Mouse (Mus musculus) adipocyte (in vitro differentiated cells): ENCODE results near the gene Mgst3.

ENCODE experiments used
- DNase-seq: peaks from one replicate; pipeline ENCODE4 v3.0.0-alpha.2; 2016; ENCODE audit warnings: low spot score

The Mgst3 gene

DNA sequence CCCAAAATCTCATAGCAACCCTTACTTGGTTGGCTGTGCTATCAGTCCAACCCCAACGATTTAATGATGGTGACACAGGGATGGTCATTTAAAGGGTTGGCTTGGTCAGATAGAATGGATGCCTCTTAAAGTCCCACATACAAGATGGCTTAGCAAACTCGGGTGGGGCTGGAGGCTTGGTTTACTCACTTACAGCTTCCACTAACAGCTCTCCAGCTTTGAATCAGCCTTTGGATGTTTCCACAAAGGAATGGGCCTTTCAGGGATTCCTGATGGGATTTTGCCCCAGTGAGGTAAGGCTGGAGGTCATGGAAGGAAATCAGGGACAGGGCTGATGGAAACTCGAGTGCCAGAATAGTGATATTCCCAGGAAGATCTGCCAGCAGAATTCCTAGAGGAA, 5.8 kb downstream of the Mgst3 start:
- peak; percentile 42 for DNase-seq

DNA sequence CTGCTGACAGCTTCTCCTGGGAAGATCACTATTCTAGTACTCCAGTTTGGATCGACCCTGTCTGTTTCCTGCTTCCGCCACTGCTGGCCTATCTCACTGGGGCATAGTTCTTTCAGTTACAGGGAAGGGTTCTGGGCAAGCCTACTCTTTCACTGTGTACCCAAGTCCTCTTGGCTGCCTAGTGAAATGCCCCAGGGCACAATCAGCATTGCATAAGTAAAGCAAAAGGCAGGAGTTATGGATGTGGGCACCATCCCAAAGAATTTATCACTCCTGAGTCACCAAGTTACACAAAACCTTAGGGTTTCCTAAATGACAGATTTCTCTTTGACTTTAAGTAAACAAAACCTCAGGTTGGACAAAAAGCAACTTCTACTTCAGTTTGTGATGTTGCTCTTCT, 6.3 kb downstream of the Mgst3 start:
- DNase-seq: peak; percentile 98

DNA sequence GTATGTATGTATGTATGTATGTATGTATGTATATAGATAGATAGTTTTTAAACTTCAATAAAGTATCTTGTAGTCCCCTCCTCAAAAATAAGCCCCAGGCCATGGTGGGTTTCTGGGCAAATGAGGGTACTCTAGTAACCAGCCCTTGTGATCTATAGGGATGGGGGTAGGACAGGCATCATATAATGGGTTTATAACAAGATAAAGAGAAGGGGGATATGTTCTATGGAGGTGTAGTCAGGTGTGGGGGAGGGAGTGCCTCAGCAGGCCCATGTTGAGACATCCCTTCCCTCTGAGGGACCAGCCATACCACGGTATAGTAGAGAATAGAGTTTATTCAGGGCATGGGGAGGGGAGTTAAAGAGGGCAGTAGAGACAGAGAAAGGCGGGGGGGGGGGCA, 7.2 kb downstream of the Mgst3 start:
- no peak for DNase-seq

DNA sequence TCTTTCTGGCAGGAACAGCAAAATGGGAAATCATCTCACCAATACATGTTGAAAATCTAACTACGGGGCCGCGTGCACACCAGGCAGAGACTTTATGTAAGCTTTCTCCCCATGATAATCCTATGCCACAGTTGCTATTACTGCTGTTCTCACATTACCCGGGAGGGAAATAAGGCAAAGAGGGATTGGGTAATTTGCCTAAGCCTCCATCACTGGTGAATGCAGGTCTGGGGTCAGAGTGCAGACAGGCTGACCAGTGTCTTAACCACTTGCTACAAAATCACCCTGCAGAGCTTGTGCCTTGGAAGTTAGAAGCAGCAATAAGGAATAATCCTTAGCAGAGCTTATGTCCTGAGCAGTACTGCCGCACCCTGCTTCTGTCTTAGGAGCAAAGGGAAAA, 8.0 kb downstream of the Mgst3 start:
- peak; percentile 89 for DNase-seq

DNA sequence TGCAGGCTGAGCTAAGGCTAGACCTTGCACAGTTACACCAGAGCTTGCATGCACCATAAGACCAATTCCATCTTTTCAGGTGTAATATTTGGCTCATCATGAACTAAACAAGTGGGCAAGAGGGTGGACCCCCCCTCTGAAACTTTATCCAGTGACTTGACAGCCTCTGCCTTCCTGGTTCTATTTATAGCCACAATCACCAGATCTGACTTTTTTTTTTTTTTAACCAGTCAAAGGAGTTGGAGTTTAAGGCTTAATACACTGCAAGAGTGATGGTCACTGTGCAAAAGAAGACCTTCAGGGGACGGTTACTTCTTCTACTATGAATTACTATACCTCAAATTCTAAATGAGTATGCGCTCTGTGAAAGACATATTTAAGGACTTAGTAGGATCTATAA, 8.4 kb downstream of the Mgst3 start:
- DNase-seq: peak; percentile 28

DNA sequence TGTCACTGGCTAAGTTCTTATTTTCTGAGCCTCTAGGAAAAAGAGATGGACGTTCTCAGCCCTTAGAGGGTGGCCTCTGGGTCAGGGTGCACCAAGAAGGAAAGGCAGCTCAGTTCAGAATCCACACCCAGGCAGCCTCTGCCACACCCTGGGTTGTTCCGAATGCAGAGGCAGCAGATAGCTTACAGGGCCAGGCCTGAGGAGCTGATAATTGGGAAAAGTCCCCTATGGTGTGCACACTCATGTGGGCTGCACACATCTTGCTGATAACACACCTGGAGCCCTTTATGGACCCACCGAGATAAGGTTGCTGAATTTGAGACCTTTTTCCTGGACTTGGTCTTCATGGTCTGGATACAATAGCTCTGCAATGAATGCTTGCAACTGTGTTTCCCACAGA, 9.5 kb downstream of the Mgst3 start:
- DNase-seq: peak; percentile 61

DNA sequence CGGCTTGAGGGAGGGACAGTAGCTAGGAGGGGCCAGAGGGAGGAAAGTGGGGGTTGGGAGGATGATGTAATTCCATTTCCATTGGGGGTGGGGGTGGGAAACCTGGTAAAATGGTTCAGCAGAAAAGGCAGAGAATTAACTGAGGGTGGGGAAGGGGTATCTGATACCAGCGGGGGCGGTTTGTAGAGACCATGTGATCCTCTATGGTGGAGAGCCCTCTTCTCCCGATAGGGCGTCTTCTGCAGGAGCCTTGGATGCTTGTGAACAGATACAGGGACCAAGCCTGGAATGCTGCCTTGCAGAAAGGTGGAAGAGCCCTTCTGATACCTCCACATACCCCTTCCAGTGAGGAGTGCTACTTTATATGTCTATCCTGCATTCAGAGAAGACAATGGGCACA, 10.5 kb downstream of the Mgst3 start:
- DNase-seq: no peak

DNA sequence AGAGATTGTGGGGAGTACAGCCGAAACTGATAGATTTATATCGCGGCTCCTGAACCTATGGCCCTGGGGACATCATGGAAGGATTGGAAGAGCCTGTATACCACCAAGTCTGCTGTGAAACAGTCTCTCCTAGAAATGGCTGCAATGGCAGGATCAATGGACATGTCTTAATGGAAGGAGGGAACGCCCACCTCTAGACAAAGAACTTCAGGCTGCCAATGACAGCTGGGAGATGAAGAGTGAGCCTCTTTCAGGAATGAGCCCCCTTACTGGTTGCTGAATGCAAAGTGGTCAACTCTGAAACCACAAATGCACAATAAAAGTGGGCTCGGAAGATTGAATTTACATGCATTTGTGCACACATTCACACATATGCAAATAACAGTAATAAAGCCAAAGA, 10.9 kb downstream of the Mgst3 start:
- no peak for DNase-seq

DNA sequence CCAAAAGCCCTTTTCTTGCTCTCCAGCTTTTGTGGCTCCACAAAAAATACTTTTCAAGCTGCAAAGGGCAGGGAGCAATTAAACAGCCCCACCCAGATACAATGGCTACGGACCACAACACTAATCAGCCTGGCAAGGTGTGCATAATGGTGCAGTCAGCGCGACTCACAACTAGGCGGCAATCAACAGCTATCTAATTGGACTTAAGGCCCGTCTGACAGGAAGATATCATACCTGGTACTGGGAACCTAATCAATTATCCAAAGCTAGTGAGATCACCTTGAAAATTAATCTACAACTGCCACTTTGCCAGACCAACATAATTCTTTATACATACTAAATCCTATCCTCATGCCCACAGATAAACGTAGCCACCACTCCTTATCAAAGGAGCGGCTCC, 11.3 kb downstream of the Mgst3 start:
- DNase-seq: no peak

DNA sequence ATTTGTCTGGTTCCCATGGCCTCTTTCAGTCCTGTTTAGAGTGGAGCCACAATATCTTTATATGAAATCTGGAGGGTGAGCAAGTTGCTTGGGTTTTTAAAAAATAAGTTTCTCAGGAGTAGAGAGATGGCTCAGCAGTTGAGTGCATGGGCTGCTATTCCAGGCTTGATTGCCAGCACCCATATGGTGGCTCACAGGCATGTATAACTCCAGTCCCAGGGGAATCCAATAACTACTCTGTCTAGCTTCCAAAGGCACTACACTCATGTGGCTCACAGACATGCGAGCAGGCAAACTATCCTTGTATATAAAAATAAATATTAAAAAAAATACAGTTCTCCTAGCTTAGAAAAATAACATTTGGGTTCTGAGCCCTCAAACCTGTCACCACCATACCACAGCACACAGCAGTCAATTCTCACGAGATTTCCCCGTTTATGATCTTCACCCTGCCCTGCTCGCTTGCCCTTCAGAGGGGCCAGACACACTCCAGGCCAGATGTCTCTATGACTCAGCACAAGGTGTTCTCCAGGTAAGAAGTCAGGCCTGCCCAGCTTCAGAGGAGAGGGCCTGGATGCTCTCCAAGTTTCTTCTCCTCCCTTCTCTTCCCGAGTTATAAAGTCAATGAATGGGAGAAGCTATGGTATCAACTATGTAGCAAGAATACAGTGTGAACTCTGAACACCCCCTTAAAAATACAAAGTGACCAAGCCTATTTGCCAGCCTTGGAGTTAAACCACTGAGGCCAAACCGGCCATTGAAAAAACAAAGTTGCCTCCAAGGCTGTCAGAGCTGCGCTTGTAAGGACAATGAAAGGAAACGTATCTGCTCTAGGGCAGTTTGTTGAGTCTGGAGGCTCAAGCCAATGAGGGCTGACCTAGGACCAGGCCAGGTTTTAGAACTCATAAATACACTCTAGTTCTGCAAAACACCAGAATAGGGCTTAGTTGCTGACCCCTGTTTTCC, 12.3 kb downstream of the Mgst3 start:
- peak; percentile 27 for DNase-seq

DNA sequence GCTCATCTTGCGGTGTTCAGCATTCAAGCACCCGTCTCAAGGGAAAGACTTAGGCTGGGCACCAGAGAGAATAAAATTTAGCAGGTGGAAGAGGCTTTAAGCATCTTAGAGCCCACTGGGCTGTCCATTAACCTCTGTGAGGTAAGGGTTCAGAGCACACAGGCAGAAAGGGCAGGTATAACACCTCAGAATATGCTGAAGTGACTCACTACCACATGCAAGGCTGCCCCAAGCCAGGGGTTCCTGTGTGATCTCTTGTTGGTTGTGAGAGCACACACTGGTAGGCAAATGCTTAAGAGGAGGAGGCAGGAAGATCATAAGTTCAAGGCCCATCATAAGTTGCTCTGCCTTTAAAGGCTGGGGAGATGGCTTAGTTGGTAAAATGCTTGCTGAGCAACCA, 13.4 kb downstream of the Mgst3 start:
- no peak for DNase-seq

DNA sequence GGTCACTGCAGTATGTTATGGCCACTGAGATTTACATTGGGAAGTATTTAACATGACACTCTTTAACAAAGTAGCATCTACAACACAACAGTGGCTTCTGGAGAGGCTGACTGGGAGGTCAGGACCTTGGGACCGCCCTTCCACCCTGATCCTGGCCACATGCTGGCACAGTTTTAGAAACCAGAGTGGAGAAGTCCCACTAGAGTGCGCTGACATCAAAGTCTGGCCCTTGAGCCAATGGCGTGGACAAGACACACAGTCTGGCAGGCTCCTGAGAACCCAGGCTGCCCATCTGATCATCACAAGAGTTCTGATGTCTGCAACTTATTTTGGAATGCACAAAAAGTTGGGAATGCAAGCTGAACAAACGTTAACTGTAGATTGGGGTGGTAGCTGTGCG, 13.9 kb downstream of the Mgst3 start:
- no peak for DNase-seq

DNA sequence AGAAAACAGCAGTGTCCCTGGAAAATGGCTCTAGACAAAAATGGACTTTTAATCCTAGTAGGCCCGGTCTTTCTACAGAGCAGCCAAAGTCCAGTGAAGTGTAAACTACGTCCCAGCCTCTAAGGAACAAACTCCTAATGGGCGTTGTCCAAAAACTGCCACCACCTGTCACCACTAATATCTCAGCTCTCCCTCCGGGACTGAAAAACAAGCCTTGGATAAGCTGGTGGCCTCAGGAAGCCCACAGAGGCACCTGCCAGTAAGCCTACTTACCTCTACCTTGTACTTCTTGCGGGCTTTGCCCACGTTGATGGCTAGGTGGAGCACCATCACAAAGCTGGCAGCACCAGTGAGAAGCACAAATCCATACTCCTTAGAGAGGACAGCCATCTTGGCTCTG, 15.6 kb downstream of the Mgst3 start:
- no peak for DNase-seq

DNA sequence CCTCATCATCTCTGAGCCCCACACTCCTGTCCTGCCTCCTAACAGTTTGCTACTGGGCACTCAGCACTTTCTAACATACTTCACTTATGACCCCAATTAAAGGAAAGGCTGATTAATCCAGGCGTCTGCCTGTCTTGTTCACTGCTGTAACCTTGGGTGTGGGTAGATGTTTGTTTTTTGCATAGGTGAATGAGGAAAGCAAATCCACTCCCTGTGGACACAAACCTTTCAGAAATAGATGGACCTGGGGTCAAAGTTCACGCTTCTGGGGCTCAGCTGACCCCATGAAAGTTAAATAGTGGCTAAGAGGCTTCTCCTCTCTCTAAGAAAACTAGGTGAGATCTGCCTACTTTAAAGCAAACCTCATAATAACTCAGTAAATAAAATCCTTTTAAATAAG, 18.7 kb downstream of the Mgst3 start:
- DNase-seq: no peak

DNA sequence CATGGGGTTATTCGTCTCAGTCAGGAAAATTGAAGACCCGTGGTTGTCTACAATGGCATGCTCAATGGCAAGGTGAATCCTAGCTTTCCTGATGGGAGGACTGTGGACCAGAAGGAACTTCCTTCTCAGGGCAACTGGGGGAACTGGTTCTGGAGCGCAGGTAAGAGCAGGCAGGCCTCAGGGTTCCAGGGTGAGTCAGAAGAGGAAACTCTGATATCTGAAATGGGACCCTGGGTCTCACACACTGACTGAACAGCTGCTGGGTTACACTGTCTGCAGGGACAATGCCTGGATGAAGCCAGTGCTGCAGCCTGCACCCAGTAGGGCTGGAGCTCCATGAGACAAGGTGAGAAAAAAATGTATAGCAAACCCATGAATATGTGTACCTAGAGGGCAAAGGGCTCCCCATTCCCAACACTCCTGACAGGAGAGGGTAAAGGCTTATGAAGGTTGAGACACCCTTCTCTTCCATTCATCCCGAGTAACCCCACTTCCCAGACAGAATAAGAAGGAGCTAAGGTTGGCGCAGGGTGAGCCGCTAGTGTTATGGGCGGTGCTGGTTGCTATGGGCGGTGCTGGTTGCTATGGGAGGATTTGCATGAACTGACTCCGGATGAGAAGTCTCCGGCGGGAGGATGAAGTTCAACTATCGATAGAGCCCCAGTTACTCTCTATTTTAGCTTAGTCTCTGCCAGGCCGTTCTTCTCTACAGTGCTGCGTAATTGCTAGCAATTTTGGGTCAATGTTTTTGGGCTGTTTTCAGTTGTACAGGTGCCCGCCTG, 19.4 kb downstream of the Mgst3 start:
- no peak for DNase-seq

DNA sequence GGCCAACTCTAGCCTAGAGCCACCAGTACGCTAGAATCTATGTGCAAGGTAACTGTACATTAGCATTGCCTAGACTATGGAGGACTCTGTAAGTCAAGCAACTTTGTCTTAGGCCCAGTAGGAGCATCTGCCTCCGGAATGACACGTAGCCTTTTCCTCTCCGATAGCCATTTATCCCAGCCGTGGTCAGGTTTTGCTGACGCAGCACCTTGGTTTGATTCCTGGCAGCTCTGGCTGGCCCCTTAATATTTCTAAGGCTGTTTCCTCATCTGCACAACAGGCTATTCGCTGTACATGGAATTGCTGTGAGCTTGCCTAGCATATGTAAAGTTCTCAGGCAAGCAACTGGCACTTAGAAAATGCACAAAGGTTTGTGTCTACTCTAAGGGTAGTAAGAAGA, 20.9 kb downstream of the Mgst3 start:
- no peak for DNase-seq

DNA sequence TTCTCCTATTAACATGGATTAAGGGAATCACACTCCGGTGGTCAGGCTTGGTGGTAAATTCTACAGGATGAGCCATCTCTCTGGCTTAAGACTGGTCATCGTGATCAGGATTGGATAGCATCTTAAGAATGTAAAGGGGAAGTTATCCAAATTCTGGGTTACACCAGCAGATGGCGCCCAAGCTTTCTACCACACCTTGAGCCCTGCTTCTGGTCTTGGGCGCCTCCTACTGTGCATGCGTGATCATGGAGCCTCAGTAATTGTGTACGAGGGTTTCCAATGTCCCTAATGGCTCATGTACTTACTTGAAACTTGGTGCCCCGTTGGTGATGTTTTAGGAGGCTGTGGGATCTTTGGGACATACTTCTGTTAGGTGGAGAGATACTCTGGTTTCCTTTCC, 23.7 kb downstream of the Mgst3 start:
- DNase-seq: peak; percentile 96

DNA sequence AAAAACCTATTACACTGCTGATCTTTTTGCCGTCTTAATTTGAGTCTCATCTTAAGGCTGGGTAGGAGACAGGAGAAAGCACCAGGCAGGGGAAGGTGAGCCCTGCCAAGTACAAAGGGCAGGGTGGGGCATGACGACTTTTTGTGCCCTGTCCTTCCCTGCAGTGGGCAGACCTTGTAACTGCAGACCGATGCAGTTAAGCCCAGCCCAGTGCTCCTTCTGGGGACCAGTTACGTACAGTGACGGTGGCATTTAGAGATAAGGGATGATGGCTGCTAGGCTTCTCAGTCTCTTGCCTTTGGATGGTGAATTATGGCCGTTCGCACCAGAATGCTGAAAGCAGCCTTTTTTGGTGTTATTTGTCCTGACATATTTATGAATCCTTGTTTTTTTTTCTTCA, 25.1 kb downstream of the Mgst3 start:
- DNase-seq: no peak

DNA sequence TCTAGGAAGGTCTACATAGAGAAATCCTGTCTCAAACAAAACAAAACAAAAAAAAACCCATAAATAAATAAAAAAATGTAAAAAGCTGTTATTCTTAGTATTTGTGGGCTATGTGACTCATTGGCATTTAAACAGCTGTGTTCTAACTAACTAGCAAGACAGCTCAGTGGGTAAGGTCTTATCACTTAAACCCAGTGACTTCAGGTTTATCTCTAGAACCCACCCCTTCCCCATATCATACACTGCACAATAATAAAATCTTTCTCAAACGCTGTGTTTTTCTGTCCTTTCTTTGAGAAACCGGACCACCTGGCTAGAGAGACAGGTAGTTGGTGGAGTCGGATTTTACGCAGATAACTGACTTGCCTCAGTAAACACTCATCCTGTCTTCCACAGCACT, 25.6 kb downstream of the Mgst3 start:
- DNase-seq: no peak

DNA sequence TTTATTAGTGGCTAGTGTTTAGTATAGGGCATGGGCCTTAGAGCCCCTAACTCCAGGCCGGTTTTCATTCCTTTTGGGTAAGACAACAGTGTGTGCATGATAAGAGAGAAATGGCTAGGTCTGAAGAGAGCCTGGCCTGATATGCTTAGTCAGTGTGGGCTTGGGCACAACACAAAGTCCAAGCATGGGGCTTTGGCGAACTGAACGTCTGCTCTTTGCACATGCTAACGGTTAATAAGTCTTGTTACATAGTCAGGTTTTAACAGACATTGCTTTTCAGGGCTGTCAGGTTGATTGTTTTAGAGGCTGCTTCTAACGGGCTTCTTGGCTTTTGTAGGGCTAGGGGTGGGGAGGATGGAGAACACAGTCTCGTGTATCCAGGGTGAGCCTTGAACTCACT, 27.0 kb downstream of the Mgst3 start:
- no peak for DNase-seq

DNA sequence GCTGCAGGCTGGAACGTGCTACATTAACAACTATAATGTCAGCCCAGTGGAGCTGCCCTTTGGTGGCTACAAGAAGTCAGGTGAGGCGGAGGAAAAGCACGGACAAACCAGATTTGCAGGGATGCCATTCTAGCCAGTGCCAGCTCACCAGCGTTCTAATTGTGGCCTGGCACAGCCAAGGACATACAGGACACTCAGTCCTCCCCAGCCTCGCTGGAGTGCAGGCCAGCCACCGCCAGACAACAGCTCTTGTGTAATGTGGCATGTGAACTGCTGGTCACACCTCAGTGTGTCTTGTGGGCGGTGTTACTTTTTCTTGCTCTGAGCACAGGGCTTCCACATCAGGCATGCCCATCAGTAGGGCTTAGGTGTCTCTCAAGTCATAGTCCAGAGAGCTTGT, 27.8 kb downstream of the Mgst3 start:
- peak; percentile 35 for DNase-seq

DNA sequence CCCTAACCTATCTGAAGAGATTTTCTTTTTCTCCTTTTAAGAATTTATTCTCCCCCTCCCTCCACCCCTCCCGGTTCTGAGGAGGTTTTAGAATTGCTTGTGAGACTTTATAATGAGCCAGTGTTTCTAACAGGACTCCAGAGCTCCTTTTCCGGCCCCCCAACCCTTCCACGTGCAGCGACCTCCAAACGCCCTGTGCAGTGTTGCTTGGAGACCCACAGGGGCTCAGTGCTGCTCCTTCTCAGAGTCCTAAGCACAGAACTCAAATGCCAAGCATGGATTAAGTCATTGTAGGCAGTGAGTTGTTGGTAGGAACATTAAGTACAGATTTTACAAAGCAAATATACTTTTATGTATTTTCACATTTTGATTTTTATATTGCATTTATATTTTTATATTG, 30.3 kb downstream of the Mgst3 start:
- no peak for DNase-seq

DNA sequence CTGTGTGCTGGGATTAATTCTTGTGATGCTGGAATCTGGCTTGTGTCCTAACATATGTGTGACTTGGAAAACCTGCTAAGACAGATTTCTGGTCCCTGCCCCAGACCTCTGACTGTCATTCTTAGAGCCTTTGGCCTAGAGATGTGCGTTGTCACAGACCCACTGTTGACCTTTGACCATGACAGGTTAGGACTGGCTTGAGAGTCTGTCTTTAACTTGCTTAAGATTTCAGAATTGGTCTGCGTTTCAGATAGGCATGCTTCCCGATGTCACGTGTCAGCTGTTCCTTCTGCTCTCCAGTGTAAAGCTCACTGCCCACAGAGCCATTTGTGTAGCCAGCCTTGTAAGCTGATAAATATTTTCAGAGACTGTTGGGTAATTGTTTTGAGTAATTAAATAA, 30.8 kb downstream of the Mgst3 start:
- DNase-seq: no peak
